Mouse (Mus musculus) heart, embryonic 13.5 days (tissue): Measurements from ENCODE around the gene Akr1b3. TPM values are rescaled to one million over a fixed set of nuclear protein-coding genes. Genes with fewer than 3 reads are reported as not detected.

ENCODE experiments used
- ATAC-seq: fragments of 200-750 bp; cut with Nextera tagmentation; 2 replicates; pipeline ENCODE4 v1.8.0; 2017; ENCODE audit warnings: moderate TSS enrichment; ENCODE audit not compliant: insufficient number of reproducible peaks, low FRiP score, low TSS enrichment; ENCODE audit errors: extremely low read depth
- H3K27ac ChIP-seq: fragments of 300-500 bp; sonication (generic); replicated peaks from 2 replicates; pipeline ENCODE4 v1.5.1; 2015; ENCODE audit warnings: moderate library complexity, mild to moderate bottlenecking, inconsistent platforms
- H3K27me3 ChIP-seq: fragments of 300-500 bp; sonication (generic); replicated peaks from 2 replicates; pipeline ENCODE4 v1.6.1; 2015; ENCODE audit warnings: mild to moderate bottlenecking, inconsistent platforms
- H3K36me3 ChIP-seq: fragments of 300-500 bp; sonication (generic); 2 replicates; pipeline ENCODE4 v1.6.1; 2015; ENCODE audit warnings: mild to moderate bottlenecking, inconsistent platforms
- H3K4me1 ChIP-seq: fragments of 300-500 bp; sonication (generic); 2 replicates; pipeline ENCODE4 v1.6.1; 2015; ENCODE audit warnings: inconsistent platforms
- H3K4me2 ChIP-seq: fragments of 300-500 bp; sonication (generic); 2 replicates; pipeline ENCODE4 v1.6.1; 2015; ENCODE audit warnings: inconsistent platforms, mild to moderate bottlenecking, moderate library complexity
- H3K4me3 ChIP-seq: fragments of 300-500 bp; sonication (generic); 2 replicates; pipeline ENCODE4 v1.5.1; 2015; ENCODE audit warnings: moderate library complexity, mild to moderate bottlenecking, inconsistent platforms
- H3K9ac ChIP-seq: fragments of 300-500 bp; sonication (generic); 2 replicates; pipeline ENCODE4 v1.6.1; 2015; ENCODE audit warnings: inconsistent platforms, mild to moderate bottlenecking, moderate library complexity
- H3K9me3 ChIP-seq: fragments of 300-500 bp; sonication (generic); 2 replicates; pipeline ENCODE4 v1.6.1; 2016; ENCODE audit warnings: inconsistent platforms
- WGBS: fragments of 180-500 bp; shearing (Covaris S2); methylation state at CpG from one replicate; pipeline ENCODE4 v1.1.7; 2015; ENCODE audit warnings: mixed read lengths; 5-methylcytosine and 5-hydroxymethylcytosine counted together
- polyA plus RNA-seq: library from polyadenylated mRNA; unstranded; fragments of >200 nt; fragmentation: Nextera tagmentation; extraction: Ambion mirVana; gene quantifications from 2 replicates; pipeline ENCODE4 v1.2.1, GENCODE M21; 2015

Gene Akr1b3
- polyA plus RNA-seq, 1 experiment from 2014 or later = 176 TPM

GRCm38 (mm10) chr6:34292196-34292881, 24.9 kb downstream of the Akr1b3 start:
- Histone ChIP-seq H3K9me3 (no peaks in the 10 kb centered on the region), H3K4me1 (0 out of 2 replicates have a peak, but pooled peaks cover 2% of the 10 kb centered on the region), H3K4me2 (no peak overlapping the region), H3K4me3 (no peak overlapping the region), H3K27ac (no peak overlapping the region), H3K9ac (no peak overlapping the region), H3K36me3 (no peaks in the 10 kb centered on the region), H3K27me3 (0 out of 2 replicates have a peak, but pooled peaks cover 4% of the 10 kb centered on the region)
- 59% methylated on average over 11 of the region's 11 CpGs for WGBS
- no peak for ATAC-seq

- Histone ChIP-seq H3K4me2 (no peak overlapping the region), H3K9ac (no peak overlapping the region), H3K4me1 (0 out of 2 replicates have a peak, but pooled peaks cover 2% of the 10 kb centered on the region), H3K27me3 (0 out of 2 replicates have a peak, but pooled peaks cover 4% of the 10 kb centered on the region), H3K9me3 (no peaks in the 10 kb centered on the region), H3K4me3 (no peak overlapping the region), H3K36me3 (no peaks in the 10 kb centered on the region), H3K27ac (no peak overlapping the region)
- ATAC-seq = no peak
- 65% methylated on average over 8 of the region's 8 CpGs for WGBS
Observed at GRCm38 (mm10) chr6:34290681-34291080, 26.6 kb downstream of the Akr1b3 start.

GRCm38 (mm10) chr6:34290091-34290490, 27.2 kb downstream of the Akr1b3 start:
- ATAC-seq = no peak
- WGBS = 85% methylated on average over 17 of the region's 17 CpGs
- H3K4me3 ChIP-seq = no peak overlapping the region
- H3K4me2 ChIP-seq = no peak overlapping the region
- H3K27me3 ChIP-seq = 0 out of 2 replicates have a peak, but pooled peaks cover 4% of the 10 kb centered on the region
- no peak overlapping the region for H3K9ac ChIP-seq
- no peaks in the 10 kb centered on the region for H3K36me3 ChIP-seq
- no peaks in the 10 kb centered on the region for H3K9me3 ChIP-seq
- H3K4me1 ChIP-seq = 0 out of 2 replicates have a peak, but pooled peaks cover 2% of the 10 kb centered on the region
- no peak overlapping the region for H3K27ac ChIP-seq

GRCm38 (mm10) chr6:34288098-34288497, 29.2 kb downstream of the Akr1b3 start:
- no peak overlapping the region for H3K4me2 ChIP-seq
- 0 out of 2 replicates have a peak, but pooled peaks cover 4% of the 10 kb centered on the region for H3K27me3 ChIP-seq
- H3K9ac ChIP-seq = no peak overlapping the region
- H3K9me3 ChIP-seq = no peaks in the 10 kb centered on the region
- 0 out of 2 replicates have a peak, but pooled peaks cover 2% of the 10 kb centered on the region for H3K4me1 ChIP-seq
- H3K4me3 ChIP-seq = no peak overlapping the region
- no peaks in the 10 kb centered on the region for H3K36me3 ChIP-seq
- no peak for ATAC-seq
- WGBS = 66% methylated on average over 10 of the region's 10 CpGs
- H3K27ac ChIP-seq = no peak overlapping the region

- ATAC-seq = no peak
- Histone ChIP-seq H3K9ac (no peak overlapping the region), H3K36me3 (no peaks in the 10 kb centered on the region), H3K4me3 (no peak overlapping the region), H3K27me3 (0 out of 2 replicates have a peak, but pooled peaks cover 4% of the 10 kb centered on the region), H3K9me3 (no peaks in the 10 kb centered on the region), H3K4me1 (no peaks in the 10 kb centered on the region), H3K4me2 (no peak overlapping the region), H3K27ac (no peak overlapping the region)
- WGBS = 63% methylated on average over 3 of the region's 3 CpGs
Observed at GRCm38 (mm10) chr6:34286841-34287240, 30.4 kb downstream of the Akr1b3 start.

- H3K9ac ChIP-seq = no peak overlapping the region
- H3K27ac ChIP-seq = no peak overlapping the region
- H3K4me1 ChIP-seq = peaks cover 13% of the 10 kb centered on the region
- no peaks in the 10 kb centered on the region for H3K9me3 ChIP-seq
- H3K4me2 ChIP-seq = no peak overlapping the region
- H3K4me3 ChIP-seq = no peak overlapping the region
- 64% methylated on average over 5 of the region's 5 CpGs for WGBS
- H3K36me3 ChIP-seq = no peaks in the 10 kb centered on the region
- no peak for ATAC-seq
- peaks cover 9% of the 10 kb centered on the region; the same call in 1 of the 2 replicates for H3K27me3 ChIP-seq
Observed at GRCm38 (mm10) chr6:34278385-34278784, 38.9 kb downstream of the Akr1b3 start.

GRCm38 (mm10) chr6:34277665-34278064, 39.6 kb downstream of the Akr1b3 start:
- no peak for ATAC-seq
- no peaks in the 10 kb centered on the region for H3K9me3 ChIP-seq
- peaks cover 9% of the 10 kb centered on the region; the same call in 1 of the 2 replicates for H3K27me3 ChIP-seq
- peaks cover 13% of the 10 kb centered on the region for H3K4me1 ChIP-seq
- no peak overlapping the region for H3K27ac ChIP-seq
- H3K4me3 ChIP-seq = peak overlapping the region; percentile 19; the same call in 1 of the 2 replicates
- 25% methylated on average over 9 of the region's 9 CpGs for WGBS
- no peak overlapping the region for H3K9ac ChIP-seq
- no peaks in the 10 kb centered on the region for H3K36me3 ChIP-seq
- H3K4me2 ChIP-seq = peak overlapping the region; percentile 28; the same call in 1 of the 2 replicates

- Histone ChIP-seq H3K27me3 (peaks cover 6% of the 10 kb centered on the region; the same call in 1 of the 2 replicates), H3K27ac (peak overlapping the region; percentile 59), H3K9me3 (no peaks in the 10 kb centered on the region), H3K9ac (no peak overlapping the region), H3K4me3 (no peak overlapping the region), H3K4me2 (no peak overlapping the region), H3K4me1 (peaks cover 13% of the 10 kb centered on the region), H3K36me3 (no peaks in the 10 kb centered on the region)
- 71% methylated on average over 2 of the region's 2 CpGs for WGBS
- ATAC-seq = no peak
Observed at GRCm38 (mm10) chr6:34274346-34274745, 42.9 kb downstream of the Akr1b3 start.

GRCm38 (mm10) chr6:34273073-34273472, 44.2 kb downstream of the Akr1b3 start:
- H3K9me3 ChIP-seq = no peaks in the 10 kb centered on the region
- no peaks in the 10 kb centered on the region for H3K36me3 ChIP-seq
- H3K4me2 ChIP-seq = no peak overlapping the region
- 59% methylated on average over 2 of the region's 2 CpGs for whole genome bisulfite sequencing
- no peak overlapping the region for H3K9ac ChIP-seq
- peaks cover 13% of the 10 kb centered on the region for H3K4me1 ChIP-seq
- H3K27me3 ChIP-seq = peaks cover under 1% of the 10 kb centered on the region; the same call in 1 of the 2 replicates
- no peak overlapping the region for H3K27ac ChIP-seq
- no peak for ATAC-seq
- no peak overlapping the region for H3K4me3 ChIP-seq

GRCm38 (mm10) chr6:34272462-34272861, 44.8 kb downstream of the Akr1b3 start:
- no peaks in the 10 kb centered on the region for H3K36me3 ChIP-seq
- no peak overlapping the region for H3K9ac ChIP-seq
- H3K27ac ChIP-seq = no peak overlapping the region
- H3K9me3 ChIP-seq = no peaks in the 10 kb centered on the region
- no peaks in the 10 kb centered on the region; the same call in 1 of the 2 replicates for H3K27me3 ChIP-seq
- no peak overlapping the region for H3K4me2 ChIP-seq
- H3K4me3 ChIP-seq = no peak overlapping the region
- 82% methylated on average over 5 of the region's 5 CpGs for WGBS
- no peak for ATAC-seq
- peaks cover 13% of the 10 kb centered on the region for H3K4me1 ChIP-seq

GRCm38 (mm10) chr6:34270717-34271116, 46.6 kb downstream of the Akr1b3 start:
- Histone ChIP-seq H3K4me3 (no peak overlapping the region), H3K27ac (no peak overlapping the region), H3K4me2 (no peak overlapping the region), H3K27me3 (no peaks in the 10 kb centered on the region; the same call in 1 of the 2 replicates), H3K36me3 (no peaks in the 10 kb centered on the region), H3K9me3 (no peaks in the 10 kb centered on the region), H3K4me1 (peaks cover 13% of the 10 kb centered on the region), H3K9ac (no peak overlapping the region)
- WGBS = 54% methylated on average over 6 of the region's 6 CpGs
- no peak for ATAC-seq

- no peak for ATAC-seq
- WGBS = 82% methylated on average over 5 of the region's 5 CpGs
- no peaks in the 10 kb centered on the region for H3K4me1 ChIP-seq
- H3K27ac ChIP-seq = no peak overlapping the region
- H3K4me2 ChIP-seq = no peak overlapping the region
- no peaks in the 10 kb centered on the region for H3K27me3 ChIP-seq
- H3K9ac ChIP-seq = no peak overlapping the region
- no peaks in the 10 kb centered on the region for H3K36me3 ChIP-seq
- no peaks in the 10 kb centered on the region for H3K9me3 ChIP-seq
- H3K4me3 ChIP-seq = no peak overlapping the region
Observed at GRCm38 (mm10) chr6:34258546-34258945, 58.7 kb downstream of the Akr1b3 start.
